9 mouse cellular contexts compared by ENCODE assay signal in the genomic region with DNA sequence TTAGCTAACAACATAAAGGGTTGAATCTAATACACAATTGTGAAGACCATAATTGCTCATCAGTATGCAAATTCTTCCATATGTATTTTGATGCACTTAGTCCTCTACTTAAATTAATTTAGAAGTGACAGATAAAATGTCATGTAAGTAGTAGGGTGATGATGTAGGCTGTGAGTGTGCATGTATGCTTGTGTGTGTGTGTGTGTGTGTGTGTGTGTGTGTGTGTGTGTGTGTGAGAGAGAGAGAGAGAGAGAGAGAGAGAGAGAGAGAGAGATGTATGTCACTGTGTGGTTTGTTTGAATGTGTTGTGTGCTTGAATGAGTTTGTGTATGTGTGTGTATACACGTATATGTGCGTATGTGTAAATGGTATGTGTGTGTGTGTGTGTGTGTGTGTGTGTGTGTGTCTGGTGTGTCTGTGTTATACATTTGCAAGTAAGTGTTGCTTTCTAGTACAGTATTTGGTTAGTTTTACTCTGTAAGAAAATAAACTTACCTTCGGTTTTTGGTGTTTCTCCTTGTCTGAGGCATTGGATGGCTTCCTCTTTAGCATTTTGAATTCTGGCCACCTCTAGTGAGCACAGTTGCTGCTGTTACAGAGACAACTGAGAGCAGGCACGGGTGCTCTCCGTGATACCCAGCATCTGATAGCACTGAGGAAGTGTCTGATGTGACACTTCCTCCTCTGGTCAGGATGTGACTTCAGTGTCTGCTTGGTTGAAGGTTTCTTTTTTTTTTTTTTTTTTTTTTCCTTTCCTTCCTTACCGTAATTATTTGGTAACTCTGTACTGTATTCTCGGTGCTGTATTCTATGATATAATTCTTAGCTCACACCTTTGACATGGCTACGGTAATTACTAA.
DNase-seq lines count a peak whose midpoint lies in the region; ATAC-seq and TF ChIP-seq lines count a peak whose summit lies in the region.
"Had no signal": no experiment of that assay in that cellular context is flagged by ENCODE, and none has a peak within 500 bp of the region (broad histone marks: within the 10 kb centered on the region; RNA-seq: fewer than 3 reads in every experiment).

No protein-coding gene starts in this region.

- DNase-seq in layer of hippocampus, adult 9-10 months (ENCODE audit: low spot score): peak; percentile 27
- DNase-seq in layer of hippocampus, adult 2 months (ENCODE audit: low spot score in 2 of 2): no peak
- peak; percentile 44 for DNase-seq in lung, postnatal 0 days (ENCODE audit: low spot score)
- peak; percentile 6 for DNase-seq in telencephalon, adult 2 months (ENCODE audit: low read depth, low spot score)
- no peak for DNase-seq in forebrain, embryonic 10.5 days (ENCODE audit: extremely low spot score, low spot score)
- no peak for DNase-seq in limb, embryonic 10.5 days (ENCODE audit: low spot score)

- no peak overlapping the region for H3K4me2 ChIP-seq in lung, postnatal 0 days (replicated peaks; ENCODE audit: low read depth, low read length)
- no peak overlapping the region for H3K4me2 ChIP-seq in neural tube, embryonic 15.5 days

- H3K4me1 ChIP-seq in lung, postnatal 0 days (ENCODE audit: insufficient read depth, low read depth, low read length): no peaks in the 10 kb centered on the region
- H3K4me1 ChIP-seq in forebrain, embryonic 10.5 days: no peaks in the 10 kb centered on the region
- H3K4me1 ChIP-seq in limb, embryonic 10.5 days: no peaks in the 10 kb centered on the region
- H3K4me1 ChIP-seq in neural tube, embryonic 15.5 days: no peaks in the 10 kb centered on the region

- H3K9ac ChIP-seq in lung, postnatal 0 days (replicated peaks; ENCODE audit: low read depth): no peak overlapping the region
- H3K9ac ChIP-seq in neural tube, embryonic 15.5 days (replicated peaks): no peak overlapping the region

- no peaks in the 10 kb centered on the region for H3K9me3 ChIP-seq in lung, postnatal 0 days (ENCODE audit: low read length)
- no peaks in the 10 kb centered on the region for H3K9me3 ChIP-seq in forebrain, embryonic 10.5 days
- H3K9me3 ChIP-seq in limb, embryonic 10.5 days (replicated peaks): no peaks in the 10 kb centered on the region
- no peaks in the 10 kb centered on the region for H3K9me3 ChIP-seq in neural tube, embryonic 15.5 days (replicated peaks)

- TF ChIP-seq EP300 in lung, postnatal 0 days (IDR thresholded peaks at IDR 0.05): 0 out of 2 replicates have a peak, but pooled peaks have one; percentile 12

- no peak overlapping the region for H3K4me3 ChIP-seq in layer of hippocampus, adult 2 months
- H3K4me3 ChIP-seq in lung, postnatal 0 days (ENCODE audit: low read depth, low read length): no peak overlapping the region
- no peak overlapping the region for H3K4me3 ChIP-seq in forebrain, embryonic 10.5 days
- H3K4me3 ChIP-seq in limb, embryonic 10.5 days: no peak overlapping the region
- no peak overlapping the region for H3K4me3 ChIP-seq in neural tube, embryonic 15.5 days (replicated peaks)

- WGBS in lung, postnatal 0 days: 41% methylated on average over 8 of the region's 8 CpGs
- WGBS in forebrain, embryonic 10.5 days: 78% methylated on average over 8 of the region's 8 CpGs
- WGBS in limb, embryonic 10.5 days: 76% methylated on average over 8 of the region's 8 CpGs
- 78% methylated on average over 8 of the region's 8 CpGs for WGBS in neural tube, embryonic 15.5 days

- H3K36me3 ChIP-seq in lung, postnatal 0 days (ENCODE audit: insufficient read depth, low read length): no peaks in the 10 kb centered on the region
- H3K36me3 ChIP-seq in forebrain, embryonic 10.5 days (replicated peaks): no peaks in the 10 kb centered on the region
- no peaks in the 10 kb centered on the region for H3K36me3 ChIP-seq in limb, embryonic 10.5 days
- no peaks in the 10 kb centered on the region for H3K36me3 ChIP-seq in neural tube, embryonic 15.5 days

- H3K27me3 ChIP-seq in lung, postnatal 0 days (replicated peaks; ENCODE audit: insufficient read depth, low read length): no peaks in the 10 kb centered on the region
- no peaks in the 10 kb centered on the region for H3K27me3 ChIP-seq in forebrain, embryonic 10.5 days (ENCODE audit: poor library complexity, severe bottlenecking)
- no peaks in the 10 kb centered on the region for H3K27me3 ChIP-seq in limb, embryonic 10.5 days (ENCODE audit: low read depth, poor library complexity, severe bottlenecking)
- H3K27me3 ChIP-seq in neural tube, embryonic 15.5 days (replicated peaks): no peaks in the 10 kb centered on the region

- no peak overlapping the region for H3K27ac ChIP-seq in layer of hippocampus, adult 2 months
- H3K27ac ChIP-seq in lung, postnatal 0 days (ENCODE audit: low read length): no peak overlapping the region
- no peak overlapping the region for H3K27ac ChIP-seq in forebrain, embryonic 10.5 days
- H3K27ac ChIP-seq in limb, embryonic 10.5 days: no peak overlapping the region
- H3K27ac ChIP-seq in neural tube, embryonic 15.5 days (replicated peaks): no peak overlapping the region
- H3K27ac ChIP-seq: kidney, postnatal 0 days had no signal

- ATAC-seq in erythroid progenitor cell, adult 5-6 weeks (replicated peaks; ENCODE audit: low FRiP score, poor library complexity, severe bottlenecking): peak; percentile 95
- peak; percentile 55 for ATAC-seq in lung, postnatal 0 days
- ATAC-seq in neural tube, embryonic 15.5 days (ENCODE audit: low FRiP score): no peak

- no peak for TF ChIP-seq CTCF in layer of hippocampus, adult 2 months (conservative IDR thresholded peaks at IDR 0.05)
- no peak for TF ChIP-seq CTCF in lung, postnatal 0 days (IDR thresholded peaks at IDR 0.05)

Comparison
In these comparisons a context has a peak if more than half of its experiments do, and no peak if none do; other contexts are left out.
1. DNase-seq: peak in layer of hippocampus, adult 9-10 months (single experiment), lung, postnatal 0 days (single experiment) and telencephalon, adult 2 months (single experiment); none in layer of hippocampus, adult 2 months (0 of 2), forebrain, embryonic 10.5 days (single experiment) and limb, embryonic 10.5 days (single experiment).